Comparison of ENCODE assay signal across 18 mouse cellular contexts in the genomic region with DNA sequence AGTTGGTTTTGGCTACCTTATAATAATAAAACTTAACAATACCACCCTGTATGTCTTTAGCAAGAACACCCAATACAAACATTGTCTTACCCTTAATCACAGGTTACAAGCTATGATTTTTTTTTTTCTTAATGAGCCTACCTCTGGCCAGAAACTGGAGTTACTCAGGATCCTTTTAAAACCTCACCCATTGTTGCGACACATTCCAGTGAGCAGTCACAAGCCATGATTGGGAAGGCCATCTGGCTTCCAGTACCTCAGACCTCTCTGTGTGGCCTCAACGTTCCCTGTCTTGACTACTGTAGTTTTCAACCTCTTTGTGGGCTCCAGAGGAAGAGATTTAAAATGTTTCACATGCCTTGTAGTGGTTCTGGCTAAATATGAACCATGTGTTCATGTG.
DNase-seq lines count a peak whose midpoint lies in the region; ATAC-seq and TF ChIP-seq lines count a peak whose summit lies in the region.
"Had no signal": no experiment of that assay in that cellular context is flagged by ENCODE, and none has a peak within 500 bp of the region (broad histone marks: within the 10 kb centered on the region; RNA-seq: fewer than 3 reads in every experiment).

No protein-coding gene starts in this region.

- intact Hi-C loops in heart, adult 2 months (cut with DNase I) = loop anchor here (2.0 kb wide), 1 partner anchor 31 kb away; no protein-coding TSS in a partner anchor
- intact Hi-C loops in heart, postnatal 25 days (cut with DNase I) = no loop called here

- no peaks in the 10 kb centered on the region for H3K79me3 ChIP-seq in C2C12 (ENCODE audit: low read depth)

- DNase-seq in heart, adult 2 months = peak in 1 of 2 experiments; percentile 40
- DNase-seq in heart, postnatal 25 days (ENCODE audit: low spot score) = no peak
- DNase-seq in adipocyte (ENCODE audit: low spot score) = peak; percentile 48
- peak; percentile 18 for DNase-seq in large intestine, adult 2 months (ENCODE audit: low read depth, low spot score)
- DNase-seq: cerebellum, postnatal 14 days; embryo, embryonic 11 days; gastrocnemius, postnatal 36 days; kidney, adult 8-10 months; kidney, postnatal 36 days; spleen, adult 18-20 months; thymus, adult 2 months had no signal

- no peaks in the 10 kb centered on the region for H3K9me3 ChIP-seq in forebrain, embryonic 13.5 days (replicated peaks)
- H3K9me3 ChIP-seq: limb, embryonic 13.5 days; megakaryocyte, embryonic 14.5 days; stomach, embryonic 15.5 days had no signal

- no peak overlapping the region for H3K4me2 ChIP-seq in forebrain, embryonic 13.5 days
- H3K4me2 ChIP-seq: limb, embryonic 13.5 days; stomach, embryonic 15.5 days had no signal

- H3K79me2 ChIP-seq in heart, adult 2 months (replicated peaks; ENCODE audit: control insufficient read depth, insufficient read depth, low read length) = no peaks in the 10 kb centered on the region
- H3K79me2 ChIP-seq in C2C12 (ENCODE audit: control insufficient read depth, insufficient read depth) = peaks cover 9% of the 10 kb centered on the region

- TF ChIP-seq EP300 in heart, adult 2 months (IDR thresholded peaks at IDR 0.05; ENCODE audit: insufficient read depth, low read depth, low read length) = 0 out of 2 replicates have a peak, but pooled peaks have one; percentile 28

- no peak for TF ChIP-seq CTCF in heart, adult 2 months (IDR thresholded peaks at IDR 0.05)
- no peak for TF ChIP-seq CTCF in C2C12 (IDR thresholded peaks at IDR 0.05; ENCODE audit: control insufficient read depth, insufficient read depth, insufficient read length)

- no peak overlapping the region for H3K4me3 ChIP-seq in heart, adult 2 months
- no peak overlapping the region for H3K4me3 ChIP-seq in C2C12 (ENCODE audit: insufficient read depth, poor library complexity, severe bottlenecking)
- H3K4me3 ChIP-seq in forebrain, embryonic 13.5 days = no peak overlapping the region
- H3K4me3 ChIP-seq: erythroblast, embryonic 14.5 days; limb, embryonic 13.5 days; stomach, embryonic 15.5 days had no signal

- no peak overlapping the region for H3K9ac ChIP-seq in heart, adult 2 months (ENCODE audit: low read depth, low read length)
- H3K9ac ChIP-seq in forebrain, embryonic 13.5 days = no peak overlapping the region
- H3K9ac ChIP-seq: limb, embryonic 13.5 days; stomach, embryonic 15.5 days had no signal

- no peaks in the 10 kb centered on the region for H3K27me3 ChIP-seq in heart, adult 2 months (ENCODE audit: control insufficient read depth, insufficient read depth, low read length)
- H3K27me3 ChIP-seq in C2C12 (ENCODE audit: control insufficient read depth, insufficient read depth, insufficient read length) = no peaks in the 10 kb centered on the region
- no peaks in the 10 kb centered on the region for H3K27me3 ChIP-seq in forebrain, embryonic 13.5 days
- H3K27me3 ChIP-seq: limb, embryonic 13.5 days; megakaryocyte, embryonic 14.5 days; stomach, embryonic 15.5 days had no signal

- no peak for ATAC-seq in forebrain, embryonic 13.5 days
- ATAC-seq in megakaryocyte-erythroid progenitor cell, adult 5-6 weeks (replicated peaks; ENCODE audit: low FRiP score, low TSS enrichment, poor library complexity, severe bottlenecking) = no peak

- H3K4me1 ChIP-seq in heart, adult 2 months (ENCODE audit: control insufficient read depth, insufficient read depth, low read length) = peaks cover 6% of the 10 kb centered on the region
- no peaks in the 10 kb centered on the region for H3K4me1 ChIP-seq in forebrain, embryonic 13.5 days
- H3K4me1 ChIP-seq: megakaryocyte, embryonic 14.5 days; stomach, embryonic 15.5 days had no signal

- peak overlapping the region; percentile 71 for H3K27ac ChIP-seq in heart, adult 2 months
- no peak overlapping the region for H3K27ac ChIP-seq in forebrain, embryonic 13.5 days
- H3K27ac ChIP-seq: limb, embryonic 13.5 days; stomach, embryonic 15.5 days had no signal

- TF ChIP-seq POLR2A in heart, adult 2 months (IDR thresholded peaks at IDR 0.05; ENCODE audit: insufficient read depth, low read depth, low read length) = no peak

- no peak overlapping the region for H3ac ChIP-seq in C2C12 (ENCODE audit: control insufficient read depth, insufficient read length, low read depth)

- peaks cover 10% of the 10 kb centered on the region for H3K36me3 ChIP-seq in heart, adult 2 months (ENCODE audit: control insufficient read depth, insufficient read depth, low read length)
- peaks cover 99% of the 10 kb centered on the region for H3K36me3 ChIP-seq in C2C12 (ENCODE audit: control insufficient read depth, insufficient read depth)
- peaks cover 62% of the 10 kb centered on the region for H3K36me3 ChIP-seq in forebrain, embryonic 13.5 days (ENCODE audit: poor library complexity, severe bottlenecking)

- WGBS in heart, adult 2 months = 59% methylated on average over 2 of the region's 2 CpGs
- 28% methylated on average over 2 of the region's 2 CpGs for WGBS in large intestine, adult 2 months
- WGBS in forebrain, embryonic 13.5 days = 74% methylated on average over 2 of the region's 2 CpGs

TF ChIP-seq in C2C12, 6 proteins besides CTCF, POLR2A, EP300 and RAD21:
- TF ChIP-seq USF1 (IDR thresholded peaks at IDR 0.05; ENCODE audit: low read depth) (no peak), CEBPB (IDR thresholded peaks at IDR 0.05; ENCODE audit: low read depth) (peak; percentile 94)
TF ChIP-seq in C2C12: peak in this region for 1.
